Mouse (Mus musculus) leukemia stem cell, adult 10-12 weeks (primary cell): ENCODE measurements around the gene Defa23. TPM values are rescaled to one million over a fixed set of nuclear protein-coding genes. Genes with fewer than 3 reads are reported as not detected.

Experiments
- polyA plus RNA-seq: library from polyadenylated mRNA; stranded (reverse); fragments of >175 nt; gene quantifications from 2 replicates; pipeline ENCODE4 v1.2.3, GENCODE M21; 2012; ENCODE audit warnings: low replicate concordance

Defa23 gene
- polyA plus RNA-seq, result not detected in 2 replicates

GRCm38 (mm10) chr8:21054747-21055146 is at the start of gene Defa23:
Gene Defa23, plus strand, starts transcription at chr8:21055047.

DNA sequence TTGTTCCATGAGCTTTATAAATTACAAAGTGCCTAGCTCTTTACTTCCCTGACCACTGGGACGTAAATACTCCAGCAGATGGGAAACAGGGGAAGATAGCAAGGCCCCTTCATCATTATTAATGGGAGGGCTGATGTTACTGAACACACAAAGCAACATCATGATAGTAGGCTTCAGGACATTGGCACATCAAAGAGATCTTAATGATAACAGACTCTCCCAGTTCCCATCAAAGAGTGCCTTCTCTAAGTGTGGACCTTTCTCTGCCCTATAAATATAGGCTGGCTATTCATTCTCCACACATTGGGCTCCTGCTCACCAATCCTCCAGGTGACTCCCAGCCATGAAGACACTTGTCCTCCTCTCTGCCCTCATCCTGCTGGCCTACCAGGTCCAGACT is 29.6 kb upstream of the Defa23 start, which contains the start of gene Defa21:
Defa21 (plus strand) TSS at position 301 of the 400 bp plus-strand sequence.

GRCm38 (mm10) chr8:21064738-21065137 is 9.9 kb downstream of the Defa23 start, which contains the start of gene Defa35:
Gene Defa35, plus strand, starts transcription at chr8:21065038.

GRCm38 (mm10) chr8:21084142-21084541 is 29.3 kb downstream of the Defa23 start, which contains the start of gene Defa25:
Gene Defa25, plus strand, starts transcription at chr8:21084442.

DNA sequence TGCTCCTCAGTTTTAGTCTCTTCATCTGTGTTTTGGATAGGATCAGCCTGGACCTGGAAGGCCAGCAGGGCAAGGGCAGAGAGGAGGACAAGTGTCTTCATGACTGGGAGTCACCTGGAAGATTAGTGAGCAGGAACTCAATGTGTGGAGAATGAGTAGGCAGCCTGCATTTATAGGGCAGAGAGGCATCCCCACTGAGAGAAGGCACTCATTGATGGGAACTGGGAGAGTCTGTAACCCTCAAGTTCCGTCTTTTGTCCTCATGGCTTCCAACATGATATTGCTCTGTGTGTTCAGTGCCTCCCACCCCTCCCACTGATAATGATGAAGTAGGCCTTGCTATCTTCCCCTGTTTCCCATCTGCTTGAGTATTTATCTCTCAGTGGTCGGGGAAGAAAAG is 41.1 kb downstream of the Defa23 start, which contains the start of gene Gm14851:
Gm14851 (minus strand) TSS at position 101 of the 400 bp plus-strand sequence.

Other genes with a start within 250 kb of the Defa23 start
- not detected in 2 replicates for gene Defb33, start 162.4 kb upstream of the Defa23 start, polyA plus RNA-seq
- gene Gm15056, start 152.4 kb upstream of the Defa23 start, polyA plus RNA-seq, result not detected in 2 replicates
- gene Gm6040, start 133.0 kb upstream of the Defa23 start, polyA plus RNA-seq, result not detected in 2 replicates
- not detected in 2 replicates for gene AY761185, start 110.3 kb upstream of the Defa23 start, polyA plus RNA-seq
- gene Defa21, start 29.5 kb upstream of the Defa23 start, polyA plus RNA-seq, result not detected in 2 replicates
- not detected in 2 replicates for gene Defa35, start 10.0 kb downstream of the Defa23 start, polyA plus RNA-seq
- not detected in 2 replicates for gene Defa25, start 29.4 kb downstream of the Defa23 start, polyA plus RNA-seq
- not detected in 2 replicates for gene Gm14851, start 41.0 kb downstream of the Defa23 start, polyA plus RNA-seq
- gene Defa30, start 79.6 kb downstream of the Defa23 start, polyA plus RNA-seq, result not detected in 2 replicates
- not detected in 2 replicates for gene Defa22, start 107.2 kb downstream of the Defa23 start, polyA plus RNA-seq
- gene Defa31, start 136.6 kb downstream of the Defa23 start, polyA plus RNA-seq, result not detected in 2 replicates
- gene Gm15293, start 146.5 kb downstream of the Defa23 start, polyA plus RNA-seq, result not detected in 2 replicates
- not detected in 2 replicates for gene Gm15292, start 194.7 kb downstream of the Defa23 start, polyA plus RNA-seq